Mouse (Mus musculus): ENCODE results near the gene Mrpl10. TPM values are rescaled to one million over a fixed set of nuclear protein-coding genes. Genes with fewer than 3 reads are reported as not detected.

The Mrpl10 gene
- polyA plus RNA-seq, 1 experiment: 77.5 TPM

- TF ChIP-seq CEBPB (IDR thresholded peaks at IDR 0.05; ENCODE audit: low read depth) (no peak), USF1 (IDR thresholded peaks at IDR 0.05; ENCODE audit: low read depth) (no peak), MYOD1 (IDR thresholded peaks at IDR 0.05; ENCODE audit: control insufficient read depth, insufficient read length, low read depth) (no peak), CTCF (IDR thresholded peaks at IDR 0.05; ENCODE audit: control insufficient read depth, insufficient read depth, insufficient read length) (no peak), MAX (IDR thresholded peaks at IDR 0.05) (no peak)
- H3K36me3 ChIP-seq (ENCODE audit: control insufficient read depth, insufficient read depth): no peaks in the 10 kb centered on the region
- H3K4me3 ChIP-seq (ENCODE audit: insufficient read depth, poor library complexity, severe bottlenecking): no peak within 1 kb of the TSS
- no peaks in the 10 kb centered on the region for H3K79me3 ChIP-seq (ENCODE audit: low read depth)
- peaks cover 3% of the 10 kb centered on the region for H3K27me3 ChIP-seq (ENCODE audit: control insufficient read depth, insufficient read depth, insufficient read length)
- no peaks in the 10 kb centered on the region for H3K79me2 ChIP-seq (ENCODE audit: control insufficient read depth, insufficient read depth)
- no peak within 1 kb of the TSS for H3ac ChIP-seq (ENCODE audit: control insufficient read depth, insufficient read length, low read depth)
Measured at GRCm38 (mm10) chr11:97013121-97013670, 28.2 kb upstream of the Mrpl10 start, which contains the start of gene Sp6. Gene Sp6, plus strand, starts transcription at chr11:97013394.

- TF ChIP-seq CTCF (IDR thresholded peaks at IDR 0.05; ENCODE audit: control insufficient read depth, insufficient read depth, insufficient read length) (no peak), MAX (IDR thresholded peaks at IDR 0.05) (no peak), MYOG (IDR thresholded peaks at IDR 0.05; ENCODE audit: control insufficient read depth, extremely low read depth, insufficient read length) (no peak), CEBPB (IDR thresholded peaks at IDR 0.05; ENCODE audit: low read depth) (no peak), FOSL1 (IDR thresholded peaks at IDR 0.05; ENCODE audit: insufficient read depth, low read length, poor library complexity, severe bottlenecking) (no peak)
- Histone ChIP-seq H3K27me3 (ENCODE audit: control insufficient read depth, insufficient read depth, insufficient read length) (peaks cover 8% of the 10 kb centered on the region), H3K36me3 (ENCODE audit: control insufficient read depth, insufficient read depth) (peaks cover 7% of the 10 kb centered on the region), H3K4me3 (ENCODE audit: insufficient read depth, poor library complexity, severe bottlenecking) (peak overlapping the region; percentile 55), H3ac (ENCODE audit: control insufficient read depth, insufficient read length, low read depth) (no peak overlapping the region), H3K79me2 (ENCODE audit: control insufficient read depth, insufficient read depth) (peaks cover 41% of the 10 kb centered on the region), H3K79me3 (ENCODE audit: low read depth) (peaks cover 9% of the 10 kb centered on the region)
Measured at GRCm38 (mm10) chr11:97017696-97018582, 23.4 kb upstream of the Mrpl10 start.

- Histone ChIP-seq H3K79me2 (ENCODE audit: control insufficient read depth, insufficient read depth) (peaks cover 49% of the 10 kb centered on the region), H3K79me3 (ENCODE audit: low read depth) (peaks cover 15% of the 10 kb centered on the region), H3K36me3 (ENCODE audit: control insufficient read depth, insufficient read depth) (peaks cover 9% of the 10 kb centered on the region), H3ac (ENCODE audit: control insufficient read depth, insufficient read length, low read depth) (peak overlapping the region; percentile 92), H3K27me3 (ENCODE audit: control insufficient read depth, insufficient read depth, insufficient read length) (peaks cover 8% of the 10 kb centered on the region), H3K4me3 (ENCODE audit: insufficient read depth, poor library complexity, severe bottlenecking) (peak overlapping the region; percentile 55)
- TF ChIP-seq CEBPB (IDR thresholded peaks at IDR 0.05; ENCODE audit: low read depth) (no peak), CTCF (IDR thresholded peaks at IDR 0.05; ENCODE audit: control insufficient read depth, insufficient read depth, insufficient read length) (no peak), MYOG (IDR thresholded peaks at IDR 0.05; ENCODE audit: control insufficient read depth, extremely low read depth, insufficient read length) (no peak), FOSL1 (IDR thresholded peaks at IDR 0.05; ENCODE audit: insufficient read depth, low read length, poor library complexity, severe bottlenecking) (no peak), USF1 (IDR thresholded peaks at IDR 0.05; ENCODE audit: low read depth) (no peak), MYOD1 (IDR thresholded peaks at IDR 0.05; ENCODE audit: control insufficient read depth, insufficient read length, low read depth) (no peak), MAX (IDR thresholded peaks at IDR 0.05) (no peak)
Measured at GRCm38 (mm10) chr11:97018583-97019344, 22.6 kb upstream of the Mrpl10 start.

DNA sequence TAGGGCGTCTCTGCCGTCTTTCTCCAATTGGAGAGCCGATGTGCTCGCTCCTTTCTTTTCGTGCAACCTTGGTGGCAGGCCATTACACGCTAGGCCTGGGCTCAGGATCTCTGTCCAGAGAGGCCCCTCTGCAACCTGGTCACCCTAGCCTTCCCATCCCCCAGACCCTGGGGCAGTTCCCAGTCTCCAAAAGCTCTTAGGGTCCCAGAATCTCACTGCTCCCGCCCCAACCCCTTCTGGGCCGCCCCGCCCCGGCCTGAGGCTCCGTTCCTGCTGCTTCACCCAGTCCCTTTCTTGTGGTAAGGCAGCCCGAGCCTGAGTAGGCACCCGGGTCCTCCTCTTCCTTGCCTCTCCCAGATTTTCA lies 22.0 kb upstream of the Mrpl10 start:
- H3K79me3 ChIP-seq (ENCODE audit: low read depth): peaks cover 17% of the 10 kb centered on the region
- H3ac ChIP-seq (ENCODE audit: control insufficient read depth, insufficient read length, low read depth): peak overlapping the region; percentile 92
- peaks cover 51% of the 10 kb centered on the region for H3K79me2 ChIP-seq (ENCODE audit: control insufficient read depth, insufficient read depth)
- peak overlapping the region; percentile 55 for H3K4me3 ChIP-seq (ENCODE audit: insufficient read depth, poor library complexity, severe bottlenecking)
- H3K36me3 ChIP-seq (ENCODE audit: control insufficient read depth, insufficient read depth): peaks cover 14% of the 10 kb centered on the region
- peaks cover 8% of the 10 kb centered on the region for H3K27me3 ChIP-seq (ENCODE audit: control insufficient read depth, insufficient read depth, insufficient read length)
- TF ChIP-seq MYOD1 (IDR thresholded peaks at IDR 0.05; ENCODE audit: control insufficient read depth, insufficient read length, low read depth) (no peak), MAX (IDR thresholded peaks at IDR 0.05) (no peak), CTCF (IDR thresholded peaks at IDR 0.05; ENCODE audit: control insufficient read depth, insufficient read depth, insufficient read length) (no peak), FOSL1 (IDR thresholded peaks at IDR 0.05; ENCODE audit: insufficient read depth, low read length, poor library complexity, severe bottlenecking) (no peak), MYOG (IDR thresholded peaks at IDR 0.05; ENCODE audit: control insufficient read depth, extremely low read depth, insufficient read length) (no peak), USF1 (IDR thresholded peaks at IDR 0.05; ENCODE audit: low read depth) (no peak), CEBPB (IDR thresholded peaks at IDR 0.05; ENCODE audit: low read depth) (no peak)

- H3K36me3 ChIP-seq (ENCODE audit: control insufficient read depth, insufficient read depth): peaks cover 14% of the 10 kb centered on the region
- peaks cover 17% of the 10 kb centered on the region for H3K79me3 ChIP-seq (ENCODE audit: low read depth)
- H3ac ChIP-seq (ENCODE audit: control insufficient read depth, insufficient read length, low read depth): peak overlapping the region; percentile 32
- H3K27me3 ChIP-seq (ENCODE audit: control insufficient read depth, insufficient read depth, insufficient read length): peaks cover 8% of the 10 kb centered on the region
- TF ChIP-seq USF1 (IDR thresholded peaks at IDR 0.05; ENCODE audit: low read depth): no peak
- no peak for TF ChIP-seq MAX (IDR thresholded peaks at IDR 0.05)
- no peak for TF ChIP-seq CEBPB (IDR thresholded peaks at IDR 0.05; ENCODE audit: low read depth)
- no peak for TF ChIP-seq MYOD1 (IDR thresholded peaks at IDR 0.05; ENCODE audit: control insufficient read depth, insufficient read length, low read depth)
- no peak for TF ChIP-seq FOSL1 (IDR thresholded peaks at IDR 0.05; ENCODE audit: insufficient read depth, low read length, poor library complexity, severe bottlenecking)
- TF ChIP-seq CTCF (IDR thresholded peaks at IDR 0.05; ENCODE audit: control insufficient read depth, insufficient read depth, insufficient read length): no peak
- no peak for TF ChIP-seq MYOG (IDR thresholded peaks at IDR 0.05; ENCODE audit: control insufficient read depth, extremely low read depth, insufficient read length)
- H3K79me2 ChIP-seq (ENCODE audit: control insufficient read depth, insufficient read depth): peaks cover 51% of the 10 kb centered on the region
- H3K4me3 ChIP-seq (ENCODE audit: insufficient read depth, poor library complexity, severe bottlenecking): no peak overlapping the region
Measured at GRCm38 (mm10) chr11:97021121-97021765, 20.1 kb upstream of the Mrpl10 start.
